Mouse (Mus musculus) MN1 (cell line): Measurements from ENCODE around the gene Paf1.

ENCODE experiments used
- DNase-seq: peaks from one replicate; pipeline ENCODE4 v3.0.0-alpha.2; 2016; ENCODE audit warnings: low spot score

The Paf1 gene

GRCm38 (mm10) chr7:28392429-28393271 is at the start of gene Paf1, which contains the start of gene Med29:
Gene Paf1, plus strand, starts transcription at chr7:28392951.
Gene Med29, minus strand, starts transcription at chr7:28392708.
- peak; percentile 98 for DNase-seq

GRCm38 (mm10) chr7:28344637-28345036 is 48.1 kb upstream of the Paf1 start:
- DNase-seq: peak; percentile 63

- no peak for DNase-seq
These were observed 45.0 kb upstream of the Paf1 start for GRCm38 (mm10) chr7:28347746-28348145.

GRCm38 (mm10) chr7:28348601-28349000 is 44.1 kb upstream of the Paf1 start:
- DNase-seq: peak; percentile 33

GRCm38 (mm10) chr7:28350155-28350883 is 42.4 kb upstream of the Paf1 start, which contains the start of gene Rps16:
Gene Rps16, plus strand, starts transcription at chr7:28350652.
- peak; percentile 97 for DNase-seq

DNA sequence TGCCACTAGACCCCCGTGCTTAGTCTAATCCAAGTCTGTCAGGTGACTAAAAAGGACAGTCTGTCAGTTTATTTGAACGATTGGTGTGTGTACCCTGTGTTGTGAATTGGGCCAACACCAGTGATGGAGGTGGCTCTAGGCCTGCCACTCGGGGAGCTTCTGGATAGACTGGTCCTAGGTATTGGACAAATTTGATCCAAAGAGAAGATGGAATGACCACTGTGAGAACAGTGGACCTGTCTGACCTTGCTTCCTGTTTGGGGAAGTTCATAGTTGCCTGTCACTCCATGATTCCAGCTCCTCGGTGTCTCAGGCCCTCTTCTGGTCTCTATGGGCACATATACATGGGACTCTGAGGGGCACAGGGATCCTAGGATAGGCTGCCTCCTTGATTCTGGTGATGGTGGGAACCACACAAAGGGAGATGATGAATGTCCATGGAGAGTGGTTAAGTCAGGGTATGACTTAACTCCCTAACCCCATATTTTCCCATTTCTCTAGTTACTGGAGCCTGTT is 41.0 kb upstream of the Paf1 start:
- DNase-seq: peak; percentile 47

DNA sequence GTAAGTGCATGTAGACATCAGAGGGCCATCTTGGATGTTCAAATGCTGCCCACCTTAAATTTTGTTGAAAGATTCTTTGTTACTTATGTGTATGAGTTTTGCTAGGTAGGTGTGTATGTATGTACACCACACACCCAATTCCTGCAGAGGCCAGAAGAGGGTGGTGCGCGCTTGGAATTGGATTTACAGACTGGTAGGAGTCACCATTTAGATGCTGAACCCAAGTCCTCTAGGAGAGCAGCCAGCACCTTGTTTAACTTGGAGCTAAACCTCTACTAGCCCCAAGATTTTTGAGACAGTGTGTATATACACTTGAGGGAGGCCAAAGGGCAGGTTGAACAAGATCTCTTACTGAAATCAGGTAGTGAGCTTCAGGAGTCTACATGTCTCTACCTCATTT is 39.5 kb upstream of the Paf1 start:
- no peak for DNase-seq

DNA sequence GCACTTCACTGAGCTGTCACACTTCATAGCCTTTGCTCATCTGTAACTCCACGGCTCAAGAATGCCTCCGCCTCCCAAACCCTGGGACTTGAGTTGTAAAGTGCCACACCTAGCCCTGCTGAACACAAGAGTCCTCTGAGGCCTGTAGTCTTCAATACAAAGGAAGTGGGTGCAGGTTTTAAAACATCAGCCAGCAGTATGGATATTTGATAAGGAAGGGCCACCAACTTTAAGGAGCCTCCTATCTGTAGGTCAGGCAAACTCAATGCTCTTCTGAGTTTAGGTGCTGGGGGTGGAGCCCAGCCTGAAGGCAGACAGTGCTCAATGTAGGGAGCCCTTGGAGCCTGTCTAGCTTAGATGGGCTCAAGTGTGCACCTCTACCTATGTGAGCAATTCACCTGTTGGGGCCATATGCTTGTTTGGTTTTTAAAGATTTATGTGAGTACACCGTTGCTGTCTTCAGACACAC is 38.6 kb upstream of the Paf1 start:
- DNase-seq: no peak

GRCm38 (mm10) chr7:28354596-28354995 is 38.2 kb upstream of the Paf1 start:
- no peak for DNase-seq

- no peak for DNase-seq
These were observed 37.5 kb upstream of the Paf1 start for GRCm38 (mm10) chr7:28355221-28355620.

DNA sequence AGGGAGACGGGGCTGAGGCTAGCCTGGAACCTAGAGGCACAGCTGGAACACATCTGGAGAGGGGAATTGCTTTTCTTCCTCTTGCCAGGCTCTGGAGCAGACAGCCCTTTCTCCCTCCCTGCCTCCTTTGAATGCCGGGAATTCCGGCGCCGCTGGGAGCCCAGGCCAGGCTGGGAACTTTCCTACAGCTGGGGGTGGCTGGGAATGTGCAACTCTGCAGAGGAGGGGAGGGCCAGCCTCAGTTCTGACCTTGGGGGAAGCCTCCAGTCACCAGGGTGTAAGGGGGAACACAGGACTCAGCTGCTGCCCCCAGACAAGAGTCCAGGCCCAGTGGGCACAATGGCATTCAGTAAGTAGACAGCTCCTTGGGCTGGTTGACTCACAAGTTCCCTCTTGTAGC is 35.8 kb upstream of the Paf1 start:
- no peak for DNase-seq

DNA sequence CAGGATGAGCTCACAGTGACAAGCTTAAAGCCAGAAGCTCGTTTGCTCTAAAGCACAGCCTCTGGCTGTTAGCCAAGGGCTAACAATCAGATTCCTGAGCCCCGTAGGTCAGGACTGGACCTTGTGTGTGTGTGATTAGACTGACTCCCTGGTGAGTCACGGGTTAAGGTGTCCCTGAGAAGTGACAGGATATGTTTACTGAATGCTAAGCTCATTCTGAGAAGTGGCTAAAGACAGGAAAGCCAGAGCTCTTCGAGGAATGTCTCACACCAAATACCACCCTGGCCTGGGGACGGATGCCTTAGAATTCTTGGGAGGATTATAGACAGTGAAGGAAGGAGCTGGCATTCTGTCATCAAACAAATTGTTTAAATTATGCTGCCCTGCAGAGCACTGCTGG is 34.8 kb upstream of the Paf1 start:
- peak; percentile 64 for DNase-seq

- no peak for DNase-seq
These were observed 34.3 kb upstream of the Paf1 start for GRCm38 (mm10) chr7:28358431-28358830.

- DNase-seq: no peak
These were observed 32.9 kb upstream of the Paf1 start for GRCm38 (mm10) chr7:28359854-28360253.

DNA sequence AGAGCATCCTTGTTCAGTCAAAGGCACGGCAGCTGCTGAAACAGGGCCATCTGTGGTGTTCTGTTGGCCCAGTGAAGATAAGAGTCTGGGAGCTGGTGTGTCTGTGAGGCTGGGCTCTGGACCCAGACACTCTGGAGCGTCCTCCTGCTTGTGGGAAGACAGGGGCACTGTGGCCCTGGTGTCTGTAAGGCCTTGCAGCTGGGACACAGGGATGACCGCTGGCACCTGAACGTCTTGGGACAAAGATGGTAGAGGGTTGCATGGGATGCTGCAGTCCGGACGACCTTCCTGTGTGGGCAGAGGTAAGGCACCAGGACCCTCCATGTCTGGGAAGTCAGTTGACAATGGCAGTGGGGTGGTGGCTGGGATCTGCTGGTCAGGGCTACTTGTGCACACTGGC is 32.5 kb upstream of the Paf1 start:
- DNase-seq: peak; percentile 77

- DNase-seq: no peak
These were observed 31.0 kb upstream of the Paf1 start for GRCm38 (mm10) chr7:28361647-28362341.

DNA sequence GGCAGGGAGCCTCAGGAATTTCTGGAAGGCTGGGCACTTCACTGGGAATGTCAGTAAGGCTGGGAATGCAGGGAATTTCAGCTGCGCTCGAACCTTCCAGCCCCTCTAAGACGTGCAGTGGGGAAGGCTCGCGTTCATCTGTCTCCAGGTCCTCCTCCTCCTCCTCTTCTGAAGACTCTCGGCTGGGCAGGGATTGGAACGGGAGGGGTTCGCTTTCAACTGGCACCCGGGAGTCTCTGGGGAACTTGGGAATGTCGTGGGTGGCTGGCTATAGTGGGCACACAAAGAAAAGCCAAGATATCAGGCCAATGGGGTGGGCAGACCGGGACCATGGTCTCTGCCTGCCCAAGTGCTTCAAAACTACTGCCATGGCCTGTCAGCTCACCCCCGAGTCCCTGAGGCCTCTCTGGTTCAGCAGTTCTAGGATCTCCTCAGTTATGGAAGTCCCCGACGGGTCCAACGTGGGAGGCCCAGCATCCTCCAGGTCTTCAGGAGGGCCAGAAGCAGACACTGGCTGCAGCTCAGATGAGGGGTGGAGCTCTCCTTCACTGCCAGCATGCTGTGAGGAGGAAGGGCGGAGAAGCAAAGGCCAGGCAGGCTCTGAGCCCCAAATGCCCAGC is 30.2 kb upstream of the Paf1 start:
- DNase-seq: no peak

GRCm38 (mm10) chr7:28367663-28368275 is 25.0 kb upstream of the Paf1 start:
- DNase-seq: no peak

- no peak for DNase-seq
These were observed 24.4 kb upstream of the Paf1 start for GRCm38 (mm10) chr7:28368276-28368920.

DNA sequence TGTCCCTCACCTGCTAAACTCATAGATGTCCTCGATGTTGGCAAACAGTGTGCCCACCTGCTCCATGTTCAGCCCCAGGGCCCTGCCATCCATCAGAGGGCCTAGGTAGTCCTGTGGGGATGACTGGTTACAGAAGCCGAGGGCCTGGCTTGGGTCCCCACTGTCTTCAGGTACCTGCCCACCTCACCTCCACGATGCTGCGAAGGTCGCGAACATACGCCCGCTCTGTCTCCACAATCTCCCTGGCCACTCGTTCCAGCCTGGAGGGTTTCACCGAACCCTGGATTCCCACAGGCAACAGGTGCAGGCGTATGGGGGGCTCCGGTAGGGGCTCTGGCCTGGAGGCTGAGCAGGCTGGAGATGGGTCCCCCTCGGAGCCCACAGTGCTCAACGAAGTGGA is 22.7 kb upstream of the Paf1 start:
- no peak for DNase-seq
